ENCODE assay signal across 29 mouse cellular contexts in the genomic region with DNA sequence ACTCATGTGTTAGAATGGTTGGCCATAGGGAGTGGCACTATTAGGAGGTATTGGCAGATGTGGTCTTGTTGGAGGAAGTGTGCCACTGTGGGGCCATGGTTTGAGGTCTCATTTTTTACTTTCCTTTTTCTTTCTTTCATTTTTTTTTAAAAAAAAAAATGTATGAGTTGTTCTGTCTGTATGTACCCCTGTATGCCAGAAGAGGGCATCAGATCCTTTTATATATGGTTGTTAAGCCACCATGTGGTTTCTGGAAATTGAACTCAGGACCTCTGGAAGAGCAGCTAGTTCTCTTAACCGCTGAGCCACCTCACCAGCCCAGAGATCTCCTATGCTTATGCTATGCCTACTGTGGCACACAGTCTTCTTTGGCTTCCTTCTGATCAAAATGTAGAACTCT. TPM values are rescaled to one million over a fixed set of nuclear protein-coding genes. Genes with fewer than 3 reads are reported as not detected.
DNase-seq lines count a peak whose midpoint lies in the region; ATAC-seq and TF ChIP-seq lines count a peak whose summit lies in the region.
"Had no signal": no experiment of that assay in that cellular context is flagged by ENCODE, and none has a peak within 500 bp of the region (broad histone marks: within the 10 kb centered on the region; RNA-seq: fewer than 3 reads in every experiment).

No protein-coding gene starts in this region.

- peak; percentile 6 for DNase-seq in kidney, postnatal 0 days (ENCODE audit: low spot score)
- DNase-seq in midbrain, postnatal 0 days (ENCODE audit: low spot score), result no peak
- DNase-seq in Patski (ENCODE audit: low read depth, low spot score), result no peak
- no peak for DNase-seq in spleen, adult 12 weeks (ENCODE audit: low spot score)
- DNase-seq: cerebellum, adult 2 months; cerebellum, postnatal 36 days; gastrocnemius, postnatal 36 days; lung, adult 2 months; right cerebral cortex, adult 18-20 months; spleen, adult 18-20 months had no signal

- TF ChIP-seq CTCF in kidney, postnatal 0 days (IDR thresholded peaks at IDR 0.05; ENCODE audit: low read depth), result peak; percentile 43; the same call in 1 of the 2 replicates
- TF ChIP-seq CTCF in midbrain, postnatal 0 days (IDR thresholded peaks at IDR 0.05), result peak; percentile 50
- peak; percentile 71 for TF ChIP-seq CTCF in Patski (IDR thresholded peaks at IDR 0.05)

- WGBS in kidney, postnatal 0 days, result 66% methylated on average over 1 of the region's 1 CpGs
- WGBS in kidney, embryonic 14.5 days, result 71% methylated on average over 1 of the region's 1 CpGs
- 84% methylated on average over 1 of the region's 1 CpGs for WGBS in midbrain, postnatal 0 days
- WGBS in midbrain, embryonic 13.5 days, result 80% methylated on average over 1 of the region's 1 CpGs
- WGBS in forebrain, embryonic 13.5 days, result 67% methylated on average over 1 of the region's 1 CpGs

- no peak overlapping the region for H3K4me2 ChIP-seq in kidney, postnatal 0 days (ENCODE audit: low read length)
- H3K4me2 ChIP-seq in kidney, embryonic 14.5 days (replicated peaks; ENCODE audit: low read depth, low read length), result no peak overlapping the region
- no peak overlapping the region for H3K4me2 ChIP-seq in midbrain, postnatal 0 days (ENCODE audit: low read depth, low read length, poor library complexity, severe bottlenecking)
- H3K4me2 ChIP-seq in midbrain, embryonic 13.5 days (replicated peaks), result no peak overlapping the region
- no peak overlapping the region for H3K4me2 ChIP-seq in forebrain, embryonic 13.5 days
- H3K4me2 ChIP-seq: kidney, embryonic 15.5 days; midbrain, embryonic 11.5 days; neural tube, embryonic 12.5 days had no signal

- in situ Hi-C loops in Patski (cut with MboI; ENCODE audit: low pct_unique_long_range_greater_than_20kb), result loop anchor here (10.0 kb wide), 1 partner anchor 776 kb away; no protein-coding TSS in a partner anchor

- POLR2A ChIA-PET in Patski (lab: Charles Lee), result interaction anchor here (0.6 kb wide), 1 partner anchor 463 kb away, joined by 3 read pairs; no protein-coding TSS in a partner anchor

- CTCF ChIA-PET in Patski (lab: Charles Lee), result interaction anchor here (1.6 to 2.1 kb wide), 4 partner anchors 10 to 774 kb away, joined by 4 to 6 read pairs (median 4); no protein-coding TSS in a partner anchor

- no peaks in the 10 kb centered on the region for H3K36me3 ChIP-seq in kidney, postnatal 0 days (ENCODE audit: insufficient read depth, low read length)
- no peaks in the 10 kb centered on the region for H3K36me3 ChIP-seq in kidney, embryonic 14.5 days (ENCODE audit: control insufficient read depth, insufficient read depth, low read length)
- H3K36me3 ChIP-seq in midbrain, postnatal 0 days (ENCODE audit: insufficient read depth, low read length), result no peaks in the 10 kb centered on the region
- H3K36me3 ChIP-seq in midbrain, embryonic 13.5 days, result no peaks in the 10 kb centered on the region
- H3K36me3 ChIP-seq in forebrain, embryonic 13.5 days (ENCODE audit: poor library complexity, severe bottlenecking), result no peaks in the 10 kb centered on the region
- H3K36me3 ChIP-seq: forebrain, embryonic 10.5 days; kidney, embryonic 15.5 days; neural tube, embryonic 12.5 days had no signal

- H3K27me3 ChIP-seq in kidney, postnatal 0 days (ENCODE audit: insufficient read depth, low read length), result no peaks in the 10 kb centered on the region
- H3K27me3 ChIP-seq in kidney, embryonic 14.5 days (ENCODE audit: control insufficient read depth, insufficient read depth, low read length), result no peaks in the 10 kb centered on the region
- H3K27me3 ChIP-seq in midbrain, postnatal 0 days (ENCODE audit: insufficient read depth, low read length), result no peaks in the 10 kb centered on the region
- no peaks in the 10 kb centered on the region for H3K27me3 ChIP-seq in midbrain, embryonic 13.5 days
- no peaks in the 10 kb centered on the region for H3K27me3 ChIP-seq in Patski
- peaks cover 15% of the 10 kb centered on the region; the same call in 1 of the 2 replicates for H3K27me3 ChIP-seq in forebrain, embryonic 13.5 days
- H3K27me3 ChIP-seq: kidney, embryonic 15.5 days; neural tube, embryonic 12.5 days had no signal

- H3K4me1 ChIP-seq in kidney, postnatal 0 days (replicated peaks; ENCODE audit: insufficient read depth, low read length), result no peaks in the 10 kb centered on the region
- no peaks in the 10 kb centered on the region for H3K4me1 ChIP-seq in kidney, embryonic 14.5 days (ENCODE audit: control insufficient read depth, insufficient read depth, low read length)
- H3K4me1 ChIP-seq in midbrain, postnatal 0 days (ENCODE audit: insufficient read depth, low read length), result no peaks in the 10 kb centered on the region
- H3K4me1 ChIP-seq in midbrain, embryonic 13.5 days (replicated peaks), result peaks cover 4% of the 10 kb centered on the region; the same call in 1 of the 2 replicates
- no peaks in the 10 kb centered on the region for H3K4me1 ChIP-seq in forebrain, embryonic 13.5 days
- H3K4me1 ChIP-seq: forebrain, embryonic 10.5 days; kidney, embryonic 15.5 days; neural tube, embryonic 12.5 days had no signal

- no peak overlapping the region for H3K27ac ChIP-seq in kidney, postnatal 0 days
- H3K27ac ChIP-seq in kidney, embryonic 14.5 days (ENCODE audit: low read depth, low read length), result no peak overlapping the region
- no peak overlapping the region for H3K27ac ChIP-seq in midbrain, postnatal 0 days (ENCODE audit: low read depth, low read length)
- no peak overlapping the region for H3K27ac ChIP-seq in midbrain, embryonic 13.5 days
- no peak overlapping the region for H3K27ac ChIP-seq in forebrain, embryonic 13.5 days
- H3K27ac ChIP-seq: forebrain, embryonic 10.5 days; kidney, embryonic 15.5 days; macrophage; neural tube, embryonic 12.5 days had no signal

- no peaks in the 10 kb centered on the region for H3K9me3 ChIP-seq in kidney, postnatal 0 days (replicated peaks; ENCODE audit: low read length)
- H3K9me3 ChIP-seq in kidney, embryonic 14.5 days (ENCODE audit: control insufficient read depth, low read length), result no peaks in the 10 kb centered on the region
- no peaks in the 10 kb centered on the region for H3K9me3 ChIP-seq in midbrain, postnatal 0 days (ENCODE audit: low read length)
- no peaks in the 10 kb centered on the region for H3K9me3 ChIP-seq in midbrain, embryonic 13.5 days
- no peaks in the 10 kb centered on the region for H3K9me3 ChIP-seq in forebrain, embryonic 13.5 days (replicated peaks)
- H3K9me3 ChIP-seq: forebrain, embryonic 10.5 days; kidney, embryonic 15.5 days; neural tube, embryonic 12.5 days had no signal

- H3K4me3 ChIP-seq in kidney, postnatal 0 days (replicated peaks; ENCODE audit: low read depth, low read length), result no peak overlapping the region
- no peak overlapping the region for H3K4me3 ChIP-seq in kidney, embryonic 14.5 days (ENCODE audit: low read length)
- H3K4me3 ChIP-seq in midbrain, postnatal 0 days (ENCODE audit: low read depth, low read length), result no peak overlapping the region
- H3K4me3 ChIP-seq in midbrain, embryonic 13.5 days (replicated peaks), result no peak overlapping the region
- H3K4me3 ChIP-seq in forebrain, embryonic 13.5 days, result no peak overlapping the region
- H3K4me3 ChIP-seq: forebrain, embryonic 10.5 days; kidney, embryonic 15.5 days; neural tube, embryonic 12.5 days had no signal

- H3K9ac ChIP-seq in kidney, postnatal 0 days (ENCODE audit: low read depth, low read length), result no peak overlapping the region
- no peak overlapping the region for H3K9ac ChIP-seq in kidney, embryonic 14.5 days (ENCODE audit: low read depth, low read length)
- H3K9ac ChIP-seq in midbrain, postnatal 0 days (replicated peaks; ENCODE audit: low read length, poor library complexity, severe bottlenecking), result no peak overlapping the region
- no peak overlapping the region for H3K9ac ChIP-seq in midbrain, embryonic 13.5 days (replicated peaks)
- no peak overlapping the region for H3K9ac ChIP-seq in forebrain, embryonic 13.5 days
- H3K9ac ChIP-seq: kidney, embryonic 15.5 days; neural tube, embryonic 12.5 days had no signal

- no peak for ATAC-seq in kidney, postnatal 0 days (replicated peaks; ENCODE audit: low FRiP score, low read depth)
- ATAC-seq in kidney, embryonic 14.5 days (ENCODE audit: low FRiP score, low TSS enrichment), result no peak
- no peak for ATAC-seq in midbrain, postnatal 0 days (ENCODE audit: low FRiP score)
- ATAC-seq in midbrain, embryonic 13.5 days, result no peak
- no peak for ATAC-seq in Patski
- no peak for ATAC-seq in forebrain, embryonic 13.5 days
- ATAC-seq: CD4-positive, CD25-positive, alpha-beta regulatory T cell, adult 4 months had no signal

RNA-seq across cellular contexts. Expression of gene Spaca3, which starts 19.4 kb away (rescaled TPM):
- not detected in 2 replicates for polyA plus RNA-seq in kidney, postnatal 0 days (2015; fragmentation: Nextera tagmentation; extraction: Ambion mirVana)
- polyA plus RNA-seq in kidney, embryonic 14.5 days (2014; fragmentation: Nextera tagmentation; extraction: Ambion mirVana), result not detected in 2 replicates
- not detected in 2 replicates for total RNA-seq in midbrain, postnatal 0 days (2014; rRNA removed)
- not detected in 2 replicates for polyA plus RNA-seq in midbrain, postnatal 0 days (2015; fragmentation: Nextera tagmentation; extraction: Ambion mirVana)
- polyA plus RNA-seq in midbrain, embryonic 13.5 days (2015; fragmentation: Nextera tagmentation; extraction: Ambion mirVana), result not detected in 2 replicates
- not detected for polyA plus RNA-seq in Patski (2021)
- not detected in 2 replicates for polyA plus RNA-seq in forebrain, embryonic 13.5 days (2015; fragmentation: Nextera tagmentation; extraction: Ambion mirVana)
- total RNA-seq: adrenal gland, adult 18-20 months; adrenal gland, postnatal 4 days; gastrocnemius, postnatal 36 days; layer of hippocampus, postnatal 14 days; left cerebral cortex, postnatal 14 days had no signal
- polyA plus RNA-seq: CD4-positive, CD25-positive, alpha-beta regulatory T cell, adult 4 months; cerebellum, adult 2 months; forebrain, embryonic 10.5 days; heart, embryonic 16.5 days; hindbrain, embryonic 11.5 days; intestine, embryonic 14.5 days; kidney, embryonic 15.5 days; large intestine, adult 2 months; limb, embryonic 14.5 days; lung, adult 2 months; macrophage; midbrain, embryonic 11.5 days; neural tube, embryonic 12.5 days; urinary bladder, adult 2 months had no signal

RNA-seq across cellular contexts. Expression of gene Tmem98, which starts 28.7 kb away (rescaled TPM):
- polyA plus RNA-seq in kidney, postnatal 0 days (2015; fragmentation: Nextera tagmentation; extraction: Ambion mirVana), result 93.2 and 95.0 TPM in 2 replicates
- polyA plus RNA-seq in kidney, embryonic 14.5 days (2014; fragmentation: Nextera tagmentation; extraction: Ambion mirVana), result 111 and 115 TPM in 2 replicates
- 11.6 and 12.6 TPM in 2 replicates for total RNA-seq in midbrain, postnatal 0 days (2014; rRNA removed)
- polyA plus RNA-seq in midbrain, postnatal 0 days (2015; fragmentation: Nextera tagmentation; extraction: Ambion mirVana), result 12.6 and 14.1 TPM in 2 replicates
- polyA plus RNA-seq in midbrain, embryonic 13.5 days (2015; fragmentation: Nextera tagmentation; extraction: Ambion mirVana), result 41.7 and 48.6 TPM in 2 replicates
- polyA plus RNA-seq in Patski (2021), result 151 TPM
- 58.6 and 60.1 TPM in 2 replicates for polyA plus RNA-seq in forebrain, embryonic 13.5 days (2015; fragmentation: Nextera tagmentation; extraction: Ambion mirVana)
- polyA plus RNA-seq: CD4-positive, CD25-positive, alpha-beta regulatory T cell, adult 4 months; macrophage had no signal

RNA-seq across cellular contexts. Expression of gene Myo1d, which starts 58.9 kb away (rescaled TPM):
- 15.7 and 16.9 TPM in 2 replicates for polyA plus RNA-seq in kidney, postnatal 0 days (2015; fragmentation: Nextera tagmentation; extraction: Ambion mirVana)
- 10.7 and 16.0 TPM in 2 replicates for polyA plus RNA-seq in kidney, embryonic 14.5 days (2014; fragmentation: Nextera tagmentation; extraction: Ambion mirVana)
- 2.5 and 3.0 TPM in 2 replicates for total RNA-seq in midbrain, postnatal 0 days (2014; rRNA removed)
- 1.4 and 1.8 TPM in 2 replicates for polyA plus RNA-seq in midbrain, postnatal 0 days (2015; fragmentation: Nextera tagmentation; extraction: Ambion mirVana)
- 1.5 and 2.1 TPM in 2 replicates for polyA plus RNA-seq in midbrain, embryonic 13.5 days (2015; fragmentation: Nextera tagmentation; extraction: Ambion mirVana)
- polyA plus RNA-seq in Patski (2021), result 36.9 TPM
- polyA plus RNA-seq in forebrain, embryonic 13.5 days (2015; fragmentation: Nextera tagmentation; extraction: Ambion mirVana), result 1.4 and 1.7 TPM in 2 replicates
